Mouse (Mus musculus) forebrain, embryonic 15.5 days (tissue): Measurements from ENCODE around the gene Mpg. TPM values are rescaled to one million over a fixed set of nuclear protein-coding genes. Genes with fewer than 3 reads are reported as not detected.
"Not testable (repeated sequence)": the region's sequence is repeated elsewhere in the genome, so short reads cannot be mapped to it uniquely, and the experiment has no call there.

Experiments
- ATAC-seq: fragments of 200-750 bp; cut with Nextera tagmentation; replicated peaks from 2 replicates; pipeline ENCODE4 v1.8.0; 2017; ENCODE audit warnings: mild to moderate bottlenecking, moderate TSS enrichment, moderate library complexity
- H3K27ac ChIP-seq: fragments of 300-500 bp; sonication (generic); replicated peaks from 2 replicates; pipeline ENCODE4 v1.5.1; 2015; ENCODE audit warnings: mild to moderate bottlenecking, inconsistent platforms
- H3K27me3 ChIP-seq: fragments of 300-500 bp; sonication (generic); 2 replicates; pipeline ENCODE4 v1.6.1; 2015; ENCODE audit warnings: inconsistent platforms
- H3K36me3 ChIP-seq: fragments of 300-500 bp; sonication (generic); 2 replicates; pipeline ENCODE4 v1.6.1; 2015; ENCODE audit warnings: mild to moderate bottlenecking, inconsistent platforms
- H3K4me1 ChIP-seq: fragments of 300-500 bp; sonication (generic); 2 replicates; pipeline ENCODE4 v1.6.1; 2015; ENCODE audit warnings: inconsistent platforms
- H3K4me2 ChIP-seq: fragments of 300-500 bp; sonication (generic); replicated peaks from 2 replicates; pipeline ENCODE4 v1.6.1; 2015; ENCODE audit warnings: mild to moderate bottlenecking, inconsistent platforms
- H3K4me3 ChIP-seq: fragments of 300-500 bp; sonication (generic); 2 replicates; pipeline ENCODE4 v1.5.1; 2015; ENCODE audit warnings: mild to moderate bottlenecking, inconsistent platforms
- H3K9ac ChIP-seq: fragments of 300-500 bp; sonication (generic); replicated peaks from 2 replicates; pipeline ENCODE4 v1.6.1; 2015; ENCODE audit warnings: mild to moderate bottlenecking, inconsistent platforms
- H3K9me3 ChIP-seq: fragments of 300-500 bp; sonication (generic); 2 replicates; pipeline ENCODE4 v1.6.1; 2016; ENCODE audit warnings: inconsistent platforms
- WGBS: fragments of 180-500 bp; shearing (Covaris S2); methylation state at CpG from one replicate; pipeline ENCODE4 v1.1.7; 2015; ENCODE audit warnings: mixed read lengths; 5-methylcytosine and 5-hydroxymethylcytosine counted together
- polyA plus RNA-seq: library from polyadenylated mRNA; unstranded; fragments of >200 nt; fragmentation: Nextera tagmentation; extraction: Ambion mirVana; gene quantifications from 2 replicates; pipeline ENCODE4 v1.2.1, GENCODE M21; 2015

Mpg gene
- polyA plus RNA-seq, 1 experiment from 2014 or later = 33.5 TPM

DNA sequence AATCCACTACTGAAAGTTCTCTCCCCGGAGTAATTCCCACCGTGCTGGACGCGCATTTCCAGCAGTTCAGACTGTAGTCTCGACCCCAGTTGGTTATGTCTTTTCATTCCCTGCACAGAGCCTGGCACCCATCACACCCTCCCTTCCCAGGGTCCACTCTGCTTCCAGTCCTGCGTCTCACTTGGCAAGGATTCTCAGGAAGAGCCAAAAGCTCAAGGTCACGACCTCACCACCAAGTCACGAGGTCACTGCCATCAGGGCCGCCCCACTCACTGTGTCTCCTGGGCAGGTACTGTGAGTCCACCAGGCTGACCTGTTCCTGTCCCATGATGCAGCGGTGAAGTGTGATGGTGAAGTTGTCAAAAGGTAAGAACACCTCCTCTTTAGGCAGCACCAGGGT is 32.2 kb upstream of the Mpg start:
- Histone ChIP-seq H3K4me1 (no peaks in the 10 kb centered on the region), H3K4me2 (no peak overlapping the region), H3K4me3 (no peak overlapping the region), H3K27me3 (no peaks in the 10 kb centered on the region), H3K9ac (no peak overlapping the region), H3K36me3 (no peaks in the 10 kb centered on the region), H3K27ac (no peak overlapping the region), H3K9me3 (no peaks in the 10 kb centered on the region)
- no peak for ATAC-seq
- WGBS = 82% methylated on average over 10 of the region's 10 CpGs

DNA sequence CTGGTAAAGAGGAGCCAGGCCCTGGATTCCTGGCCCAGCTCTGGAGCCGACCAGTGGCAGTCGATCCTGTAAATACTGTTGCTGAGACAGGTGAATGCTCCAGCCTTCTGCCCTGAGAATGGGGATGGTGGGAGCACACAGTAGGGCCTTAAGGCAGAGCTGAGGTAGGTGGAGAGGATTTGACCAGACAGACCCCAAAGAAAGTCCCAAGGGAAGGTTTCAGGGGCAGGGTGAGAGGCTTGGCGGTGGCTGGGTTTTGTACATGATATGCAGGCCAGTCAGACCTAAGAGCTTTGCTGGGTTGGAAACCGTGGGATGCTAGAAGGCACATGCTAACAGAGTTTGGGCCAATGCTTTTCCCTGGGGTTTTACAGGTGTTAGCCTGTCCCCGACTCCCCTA is 31.7 kb upstream of the Mpg start:
- no peaks in the 10 kb centered on the region for H3K9me3 ChIP-seq
- no peak overlapping the region for H3K27ac ChIP-seq
- H3K4me2 ChIP-seq = no peak overlapping the region
- no peak overlapping the region for H3K9ac ChIP-seq
- no peak overlapping the region for H3K4me3 ChIP-seq
- H3K27me3 ChIP-seq = no peaks in the 10 kb centered on the region
- no peaks in the 10 kb centered on the region for H3K4me1 ChIP-seq
- no peaks in the 10 kb centered on the region for H3K36me3 ChIP-seq
- ATAC-seq = no peak
- WGBS = 80% methylated on average over 5 of the region's 5 CpGs

DNA sequence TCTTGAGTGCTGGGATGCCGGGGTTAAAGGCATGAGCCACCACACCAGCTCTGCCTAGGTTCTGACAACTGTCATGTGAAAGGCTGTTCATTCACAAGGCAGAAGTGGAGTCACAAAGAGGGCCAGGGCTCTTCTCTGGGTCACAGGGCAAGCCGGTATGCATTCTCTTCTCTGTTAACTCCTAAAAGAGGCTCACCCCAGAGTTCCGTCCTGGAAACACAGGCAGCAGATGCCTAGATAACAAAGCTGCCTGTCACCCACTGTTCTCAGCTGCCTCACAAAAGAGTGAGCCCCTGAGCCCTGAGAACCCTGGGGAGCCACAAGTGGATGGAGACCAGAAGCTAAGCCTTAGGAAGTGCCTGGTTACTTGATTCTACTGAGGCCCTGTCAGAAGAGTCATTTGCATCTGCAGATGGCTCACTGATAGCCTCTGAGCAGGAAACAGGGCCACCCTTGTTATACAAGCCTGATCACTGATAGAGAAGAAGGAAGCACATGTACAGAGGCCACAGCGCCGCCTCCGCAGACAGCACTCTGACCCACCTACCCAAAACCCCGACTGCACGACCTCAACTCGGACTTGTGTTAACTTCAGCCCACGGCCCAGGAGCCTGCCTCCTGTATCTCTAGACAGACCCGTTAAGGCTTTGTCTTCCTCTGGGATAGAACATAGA is 30.3 kb upstream of the Mpg start:
- H3K4me2 ChIP-seq = no peak overlapping the region
- no peaks in the 10 kb centered on the region for H3K27me3 ChIP-seq
- no peak for ATAC-seq
- no peak overlapping the region for H3K27ac ChIP-seq
- no peaks in the 10 kb centered on the region for H3K9me3 ChIP-seq
- H3K4me3 ChIP-seq = no peak overlapping the region
- no peaks in the 10 kb centered on the region for H3K4me1 ChIP-seq
- no peak overlapping the region for H3K9ac ChIP-seq
- 29% methylated on average over 11 of the region's 11 CpGs for WGBS
- no peaks in the 10 kb centered on the region for H3K36me3 ChIP-seq

DNA sequence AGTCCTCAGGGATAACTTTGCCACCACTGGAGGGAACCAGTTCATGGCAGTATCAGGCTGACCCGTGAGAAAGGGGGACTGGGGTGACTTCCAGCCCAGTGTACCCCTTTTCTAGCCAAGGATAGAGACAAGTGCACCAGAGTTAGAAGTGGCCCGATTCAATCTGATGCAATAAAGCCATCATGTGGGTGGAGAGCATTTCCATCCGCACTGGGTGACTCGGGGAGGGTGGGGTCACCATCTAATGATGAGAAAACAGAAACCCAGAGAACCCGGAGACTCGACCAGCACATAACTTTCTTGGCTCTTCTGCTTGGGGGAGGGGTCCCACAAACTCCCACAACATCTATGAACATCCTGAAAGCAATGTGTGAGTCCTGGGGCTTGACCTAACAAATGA is 29.6 kb upstream of the Mpg start:
- no peak for ATAC-seq
- WGBS = 81% methylated on average over 6 of the region's 6 CpGs
- no peak overlapping the region for H3K9ac ChIP-seq

DNA sequence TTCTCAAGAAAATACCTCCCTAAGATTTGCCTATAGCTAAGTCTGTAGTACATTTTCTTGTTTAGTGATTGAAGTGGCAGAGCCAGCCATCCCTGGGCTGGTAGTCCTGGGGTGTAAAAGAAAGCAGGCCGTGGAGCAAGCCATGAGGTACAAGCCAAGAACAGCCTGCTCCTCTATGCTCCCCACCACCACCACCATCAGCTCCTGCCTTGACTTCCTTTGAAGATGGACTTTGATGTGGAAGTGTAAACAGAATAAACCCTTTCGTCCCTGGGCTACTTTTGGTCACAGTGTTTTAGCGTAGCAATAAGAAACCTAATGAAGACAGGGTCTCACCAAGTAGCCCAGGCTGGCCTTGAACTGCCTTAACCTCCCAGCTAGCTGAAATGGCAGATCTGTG is 28.5 kb upstream of the Mpg start:
- no peaks in the 10 kb centered on the region for H3K4me1 ChIP-seq
- H3K27me3 ChIP-seq = no peaks in the 10 kb centered on the region
- H3K4me3 ChIP-seq = no peak overlapping the region
- no peak overlapping the region for H3K4me2 ChIP-seq
- no peak overlapping the region for H3K27ac ChIP-seq
- H3K36me3 ChIP-seq = no peaks in the 10 kb centered on the region
- ATAC-seq = no peak
- no peak overlapping the region for H3K9ac ChIP-seq
- WGBS = 78% methylated on average over 3 of the region's 3 CpGs
- H3K9me3 ChIP-seq = no peaks in the 10 kb centered on the region

More for the DNA sequence above, 29.6 kb upstream of the Mpg start:
- no peak overlapping the region for H3K27ac ChIP-seq
- no peaks in the 10 kb centered on the region for H3K4me1 ChIP-seq
- H3K27me3 ChIP-seq = no peaks in the 10 kb centered on the region
- no peaks in the 10 kb centered on the region for H3K36me3 ChIP-seq
- H3K4me2 ChIP-seq = no peak overlapping the region
- H3K9me3 ChIP-seq = no peaks in the 10 kb centered on the region
- no peak overlapping the region for H3K4me3 ChIP-seq

DNA sequence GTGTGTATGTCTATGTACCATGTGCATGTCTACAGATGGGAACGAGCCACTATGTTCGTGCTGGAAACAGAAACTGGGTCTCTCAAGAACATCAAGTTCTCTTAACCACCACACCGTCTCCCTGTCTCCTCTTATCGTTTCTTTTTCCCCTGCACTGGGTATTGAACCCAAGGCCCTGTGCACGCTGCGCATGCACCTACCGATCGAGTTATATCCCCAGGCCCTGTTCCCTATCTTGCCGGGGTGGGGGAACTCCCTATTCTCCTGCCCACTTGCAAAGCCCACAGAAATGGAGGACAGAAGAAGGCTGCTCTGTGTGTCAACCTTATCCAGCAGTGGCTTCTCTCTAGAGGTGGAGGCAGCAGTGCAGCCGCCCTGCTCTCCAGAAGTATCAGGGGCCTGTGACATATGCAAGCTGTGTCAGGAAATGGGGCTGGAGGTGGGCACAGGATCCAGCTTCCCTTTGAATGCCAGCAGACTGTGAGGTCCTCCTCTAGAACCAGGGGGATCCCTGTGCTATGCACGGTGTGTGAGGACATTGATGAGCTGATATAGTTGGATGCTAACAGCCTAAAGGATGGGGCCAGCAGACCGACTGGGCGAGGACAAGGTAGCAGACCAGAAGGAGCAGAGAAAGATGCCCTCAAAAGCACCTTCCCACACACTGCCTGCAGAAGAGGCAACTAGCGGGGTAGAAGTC is 27.9 kb upstream of the Mpg start:
- 72% methylated on average over 14 of the region's 14 CpGs for WGBS
- H3K9me3 ChIP-seq = no peaks in the 10 kb centered on the region
- H3K27ac ChIP-seq = no peak overlapping the region
- H3K4me3 ChIP-seq = no peak overlapping the region
- no peaks in the 10 kb centered on the region for H3K27me3 ChIP-seq
- no peak overlapping the region for H3K4me2 ChIP-seq
- ATAC-seq = no peak
- no peaks in the 10 kb centered on the region for H3K36me3 ChIP-seq
- no peak overlapping the region for H3K9ac ChIP-seq
- H3K4me1 ChIP-seq = no peaks in the 10 kb centered on the region

DNA sequence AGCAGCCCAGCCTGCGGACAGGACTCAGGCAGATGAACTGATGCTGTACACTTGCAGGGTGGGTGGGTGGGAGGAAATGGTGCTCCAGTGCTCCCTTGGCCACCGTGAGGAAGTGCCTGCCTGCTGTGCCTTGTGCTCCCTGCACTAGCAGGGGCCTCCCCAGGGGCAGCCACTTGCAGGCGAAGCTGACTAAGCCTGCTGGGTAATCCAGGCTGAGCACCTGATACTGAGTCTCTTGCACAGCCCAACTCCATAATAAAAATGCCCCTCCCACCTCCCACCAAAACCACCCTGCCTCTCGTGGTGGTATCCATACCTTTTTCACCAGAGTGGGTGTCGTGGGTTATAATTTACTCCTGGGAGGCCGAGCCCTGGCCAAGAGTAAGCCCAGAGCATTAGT is 27.1 kb upstream of the Mpg start:
- no peak overlapping the region for H3K4me3 ChIP-seq
- no peaks in the 10 kb centered on the region for H3K36me3 ChIP-seq
- WGBS = 39% methylated on average over 6 of the region's 6 CpGs
- no peak overlapping the region for H3K9ac ChIP-seq
- H3K27me3 ChIP-seq = no peaks in the 10 kb centered on the region
- no peak overlapping the region for H3K4me2 ChIP-seq
- H3K4me1 ChIP-seq = no peaks in the 10 kb centered on the region
- ATAC-seq = no peak
- no peaks in the 10 kb centered on the region for H3K9me3 ChIP-seq
- no peak overlapping the region for H3K27ac ChIP-seq

DNA sequence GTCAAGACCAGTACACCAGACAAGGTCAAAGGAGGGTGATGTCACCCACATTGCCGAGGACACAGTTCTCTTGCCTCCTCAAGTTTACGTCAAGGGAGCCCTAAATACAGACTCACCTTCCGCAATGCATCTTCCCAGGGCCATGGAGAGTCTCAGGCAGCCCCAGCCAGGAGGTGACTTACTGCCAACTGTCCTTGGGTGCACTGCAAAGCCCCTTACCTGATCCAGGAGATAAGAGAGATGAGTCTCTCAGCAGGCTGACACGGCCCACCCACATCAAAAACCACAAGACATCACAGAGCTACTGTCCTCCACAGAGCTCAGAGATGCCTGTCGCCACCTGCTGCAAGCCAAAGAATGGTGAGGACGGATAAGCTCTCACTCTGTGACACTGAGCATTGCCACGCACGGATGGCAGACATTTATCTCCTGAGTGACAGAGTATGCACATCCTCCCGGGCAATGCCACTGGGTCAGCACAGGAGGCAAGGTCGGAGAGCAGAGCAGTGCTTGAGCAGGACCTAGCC is 26.2 kb upstream of the Mpg start, which contains the start of gene Il9r:
Gene Il9r (minus strand): TSS at position 205 of the 527 bp plus-strand sequence.
- Histone ChIP-seq H3K4me1 (peaks cover 3% of the 10 kb centered on the region; the same call in 1 of the 2 replicates), H3K36me3 (no peaks in the 10 kb centered on the region), H3K27me3 (no peaks in the 10 kb centered on the region), H3K9ac (no peak within 1 kb of the TSS), H3K4me2 (no peak within 1 kb of the TSS), H3K4me3 (no peak within 1 kb of the TSS), H3K27ac (no peak within 1 kb of the TSS), H3K9me3 (no peaks in the 10 kb centered on the region)
- no peak for ATAC-seq
- WGBS = 85% methylated on average over 10 of the region's 10 CpGs

DNA sequence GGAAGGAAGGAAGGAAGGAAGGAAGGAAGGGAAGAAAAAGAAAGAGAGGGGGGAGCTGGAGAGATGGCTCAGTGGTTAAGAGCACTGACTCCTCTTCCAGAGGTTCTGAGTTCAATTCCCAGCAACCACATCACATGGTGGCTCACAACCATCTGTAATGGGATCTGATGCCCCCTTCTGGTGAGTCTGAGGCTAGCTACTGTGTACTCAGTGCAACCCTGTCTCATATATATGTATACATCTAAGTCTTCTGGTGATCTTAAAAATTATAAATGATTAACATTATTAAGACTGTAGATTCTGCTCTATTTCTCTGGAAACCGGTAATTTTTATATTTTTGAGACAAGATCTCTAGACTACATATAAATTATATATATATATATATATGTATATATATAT is 25.3 kb upstream of the Mpg start:
- not testable (repeated sequence) for ATAC-seq, H3K4me2 ChIP-seq, H3K9ac ChIP-seq, H3K4me3 ChIP-seq, H3K9me3 ChIP-seq, H3K4me1 ChIP-seq, H3K27me3 ChIP-seq, H3K36me3 ChIP-seq, H3K27ac ChIP-seq
- WGBS = 77% methylated on average over 1 of the region's 1 CpGs

DNA sequence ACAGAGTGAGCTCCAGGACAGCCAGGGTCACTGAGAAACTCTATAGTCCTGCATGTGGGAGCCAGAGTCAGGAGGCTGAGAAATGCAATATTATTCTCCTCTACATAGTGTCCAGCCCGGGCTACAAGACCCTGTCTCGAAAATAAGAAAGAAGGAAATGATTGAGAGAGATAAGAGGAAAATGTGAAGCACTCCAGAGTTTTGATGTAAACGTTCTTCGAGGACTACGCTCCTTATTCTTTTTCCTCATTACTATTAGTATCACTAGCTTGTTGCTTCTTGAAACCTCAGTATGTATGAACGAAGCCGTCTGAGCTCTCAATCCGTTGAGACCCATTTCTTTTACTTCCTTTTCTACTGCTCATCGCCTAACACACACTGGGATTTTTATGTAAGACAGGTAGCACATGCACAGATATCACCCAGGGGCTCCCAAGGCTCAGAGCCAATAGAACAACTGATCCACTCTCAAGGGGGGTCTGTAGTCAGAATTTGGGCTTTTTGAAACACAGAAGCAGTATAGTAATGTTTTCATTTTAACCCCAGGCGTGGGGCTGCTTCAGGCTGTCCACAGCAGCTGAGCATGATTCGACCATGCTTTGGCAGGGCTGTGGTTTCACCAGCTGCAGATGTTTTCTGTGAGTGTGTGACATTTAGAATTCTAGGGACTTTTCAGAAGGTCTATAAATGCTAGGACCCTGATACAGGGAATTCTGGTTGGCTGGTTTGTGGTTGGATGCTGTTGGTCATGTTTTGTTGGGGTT is 24.2 kb upstream of the Mpg start:
- Histone ChIP-seq H3K9ac (no peak overlapping the region), H3K36me3 (no peaks in the 10 kb centered on the region), H3K4me2 (no peak overlapping the region), H3K27me3 (no peaks in the 10 kb centered on the region), H3K4me3 (no peak overlapping the region), H3K4me1 (peaks cover 11% of the 10 kb centered on the region), H3K9me3 (no peaks in the 10 kb centered on the region), H3K27ac (no peak overlapping the region)
- whole genome bisulfite sequencing = 81% methylated on average over 11 of the region's 11 CpGs
- ATAC-seq = no peak

DNA sequence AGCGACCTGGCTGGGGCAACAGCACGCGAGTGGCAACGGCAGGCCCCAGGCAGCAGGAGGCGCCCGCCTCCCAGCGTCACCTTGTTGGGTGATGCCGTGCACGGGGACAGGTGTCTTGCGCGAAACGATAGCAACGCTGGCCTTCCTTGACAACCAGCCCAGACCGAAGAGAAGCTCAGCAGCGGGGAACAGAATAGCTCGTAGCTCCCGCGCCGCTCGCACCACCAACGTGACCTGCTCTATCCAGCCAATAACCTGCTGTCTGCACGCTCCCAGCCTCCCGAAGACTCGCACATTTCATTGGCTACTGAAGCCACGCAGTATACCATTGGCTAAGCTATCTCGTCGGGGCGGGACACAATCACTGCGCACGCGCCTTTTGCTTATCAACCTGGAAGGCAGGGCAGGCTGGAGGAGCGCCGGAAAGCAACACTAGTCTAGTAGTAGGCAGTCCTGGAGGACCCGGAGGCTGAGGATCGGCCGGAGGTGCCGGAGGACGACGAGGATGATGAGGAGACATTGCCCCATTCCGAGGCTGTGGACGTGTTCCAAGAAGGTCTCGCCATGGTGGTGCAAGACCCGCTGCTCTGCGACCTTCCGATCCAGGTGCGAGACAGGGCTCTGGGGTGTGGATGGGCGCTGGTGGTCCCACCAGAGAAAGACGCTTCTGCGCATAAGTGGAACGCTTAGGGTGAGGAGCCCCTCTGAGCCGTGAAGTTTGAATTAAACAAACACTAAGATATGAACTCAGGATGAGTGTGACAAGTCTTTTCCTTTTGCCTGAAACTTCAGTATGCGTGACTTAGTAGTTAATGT is 21.0 kb upstream of the Mpg start, which contains the start of gene Snrnp25:
Gene Snrnp25 (plus strand): TSS at position 358 of the 816 bp plus-strand sequence.
- H3K4me3 ChIP-seq = peak within 1 kb of the TSS; percentile 65
- H3K4me1 ChIP-seq = peaks cover 11% of the 10 kb centered on the region
- H3K27ac ChIP-seq = peak within 1 kb of the TSS; percentile 53
- under 1% methylated on average over 52 of the region's 52 CpGs for WGBS
- no peaks in the 10 kb centered on the region for H3K9me3 ChIP-seq
- H3K9ac ChIP-seq = peak within 1 kb of the TSS; percentile 72
- H3K36me3 ChIP-seq = peaks cover 15% of the 10 kb centered on the region; the same call in 1 of the 2 replicates
- peak; percentile 100 for ATAC-seq
- no peaks in the 10 kb centered on the region for H3K27me3 ChIP-seq
- peak within 1 kb of the TSS; percentile 73 for H3K4me2 ChIP-seq
